Mouse (Mus musculus) bone marrow, adult 2 months (tissue): Measurements from ENCODE around the gene Ispd.

Experiments used
- CTCF ChIP-seq: fragments of 200-500 bp; IDR thresholded peaks from 2 replicates; pipeline ENCODE4 v1.5.1; 2011; ENCODE audit warnings: low read length, control low read depth; ENCODE audit not compliant: control insufficient read depth, insufficient read depth
- POLR2A ChIP-seq: fragments of 200-500 bp; IDR thresholded peaks from 2 replicates; pipeline ENCODE4 v1.6.1; 2011; ENCODE audit warnings: low read depth, mild to moderate bottlenecking, control low read depth, low read length, borderline replicate concordance; ENCODE audit not compliant: control insufficient read depth

GRCm38 (mm10) chr12:36722754-36723153, 341.5 kb downstream of the Ispd start:
- TF ChIP-seq CTCF, result no peak
- no peak for TF ChIP-seq POLR2A
